In genomic region chr5:115163563-115163962, GRCm38 (mm10) we compare ENCODE assay signal across 8 mouse cellular contexts. TPM values are rescaled to one million over a fixed set of nuclear protein-coding genes. Genes with fewer than 3 reads are reported as not detected.
DNase-seq lines count a peak whose midpoint lies in the region; ATAC-seq and TF ChIP-seq lines count a peak whose summit lies in the region.

No protein-coding gene starts in this region.

- peaks cover 28% of the 10 kb centered on the region for H3K4me1 ChIP-seq in midbrain, embryonic 10.5 days
- H3K4me1 ChIP-seq in midbrain, embryonic 15.5 days = peaks cover 16% of the 10 kb centered on the region
- H3K4me1 ChIP-seq in kidney, embryonic 14.5 days (ENCODE audit: control insufficient read depth, insufficient read depth, low read length) = peaks cover 38% of the 10 kb centered on the region
- peaks cover 29% of the 10 kb centered on the region for H3K4me1 ChIP-seq in liver, postnatal 0 days (ENCODE audit: insufficient read depth)

- no peak overlapping the region for H3K27ac ChIP-seq in midbrain, embryonic 10.5 days (replicated peaks)
- no peak overlapping the region for H3K27ac ChIP-seq in midbrain, embryonic 15.5 days
- no peak overlapping the region for H3K27ac ChIP-seq in kidney, embryonic 14.5 days (ENCODE audit: low read depth, low read length)
- H3K27ac ChIP-seq in liver, postnatal 0 days (ENCODE audit: low read depth) = no peak overlapping the region

- H3K27me3 ChIP-seq in midbrain, embryonic 10.5 days (ENCODE audit: low read depth, poor library complexity, severe bottlenecking) = no peaks in the 10 kb centered on the region
- H3K27me3 ChIP-seq in midbrain, embryonic 15.5 days (replicated peaks) = no peaks in the 10 kb centered on the region
- H3K27me3 ChIP-seq in kidney, embryonic 14.5 days (ENCODE audit: control insufficient read depth, insufficient read depth, low read length) = no peaks in the 10 kb centered on the region
- no peaks in the 10 kb centered on the region for H3K27me3 ChIP-seq in liver, postnatal 0 days (ENCODE audit: insufficient read depth, low read length)

- TF ChIP-seq CTCF in liver, postnatal 0 days (IDR thresholded peaks at IDR 0.05; ENCODE audit: low read depth) = peak; percentile 68

- ATAC-seq in midbrain, embryonic 15.5 days (replicated peaks) = no peak
- no peak for ATAC-seq in kidney, embryonic 14.5 days (ENCODE audit: low FRiP score, low TSS enrichment)
- ATAC-seq in liver, postnatal 0 days = no peak

- no peak for TF ChIP-seq EP300 in liver, postnatal 0 days (IDR thresholded peaks at IDR 0.05; ENCODE audit: low read depth)

- WGBS in midbrain, embryonic 10.5 days = 42% methylated on average over 8 of the region's 8 CpGs
- 36% methylated on average over 8 of the region's 8 CpGs for WGBS in midbrain, embryonic 15.5 days
- 42% methylated on average over 8 of the region's 8 CpGs for WGBS in kidney, embryonic 14.5 days
- WGBS in liver, postnatal 0 days (ENCODE audit: insufficient replicate concordance) = 48% methylated on average over 8 of the region's 8 CpGs

- H3K36me3 ChIP-seq in midbrain, embryonic 10.5 days = no peaks in the 10 kb centered on the region
- no peaks in the 10 kb centered on the region for H3K36me3 ChIP-seq in midbrain, embryonic 15.5 days (replicated peaks)
- H3K36me3 ChIP-seq in kidney, embryonic 14.5 days (ENCODE audit: control insufficient read depth, insufficient read depth, low read length) = no peaks in the 10 kb centered on the region
- H3K36me3 ChIP-seq in liver, postnatal 0 days (replicated peaks; ENCODE audit: insufficient read depth, low read length) = no peaks in the 10 kb centered on the region

- H3K9ac ChIP-seq in midbrain, embryonic 15.5 days = no peak overlapping the region
- no peak overlapping the region for H3K9ac ChIP-seq in kidney, embryonic 14.5 days (ENCODE audit: low read depth, low read length)
- no peak overlapping the region for H3K9ac ChIP-seq in liver, postnatal 0 days (replicated peaks)

- H3K4me2 ChIP-seq in midbrain, embryonic 15.5 days = no peak overlapping the region
- H3K4me2 ChIP-seq in kidney, embryonic 14.5 days (replicated peaks; ENCODE audit: low read depth, low read length) = peak overlapping the region; percentile 15; the same call in 1 of the 2 replicates
- H3K4me2 ChIP-seq in liver, postnatal 0 days (ENCODE audit: low read depth, low read length) = no peak overlapping the region

- H3K4me3 ChIP-seq in midbrain, embryonic 10.5 days = no peak overlapping the region
- H3K4me3 ChIP-seq in midbrain, embryonic 15.5 days = no peak overlapping the region
- H3K4me3 ChIP-seq in kidney, embryonic 14.5 days (ENCODE audit: low read length) = no peak overlapping the region
- H3K4me3 ChIP-seq in liver, postnatal 0 days (ENCODE audit: low read depth, low read length) = no peak overlapping the region

- peak; percentile 49 for DNase-seq in midbrain, embryonic 10.5 days (ENCODE audit: low spot score)
- peak; percentile 67 for DNase-seq in adrenal gland, postnatal 25 days
- DNase-seq in frontal cortex, adult 2 months (ENCODE audit: extremely low spot score in 1 of 2, low spot score in 1 of 2) = peak; percentile 43 to 77
- peak; percentile 65 for DNase-seq in liver, postnatal 0 days
- DNase-seq in right cerebral cortex, postnatal 25 days = peak; percentile 54
- DNase-seq in adipocyte (ENCODE audit: low spot score) = no peak

- H3K9me3 ChIP-seq in midbrain, embryonic 10.5 days (replicated peaks) = no peaks in the 10 kb centered on the region
- no peaks in the 10 kb centered on the region for H3K9me3 ChIP-seq in midbrain, embryonic 15.5 days
- H3K9me3 ChIP-seq in kidney, embryonic 14.5 days (ENCODE audit: control insufficient read depth, low read length) = no peaks in the 10 kb centered on the region
- H3K9me3 ChIP-seq in liver, postnatal 0 days (ENCODE audit: low read length) = no peaks in the 10 kb centered on the region

RNA-seq across cellular contexts. Expression of gene Mlec, which starts 5.6 kb away (rescaled TPM):
- 56.5 and 69.5 TPM in 2 replicates for polyA plus RNA-seq in midbrain, embryonic 10.5 days (2016; fragmentation: Nextera tagmentation; extraction: Ambion mirVana)
- 28.9 and 29.8 TPM in 2 replicates for polyA plus RNA-seq in midbrain, embryonic 15.5 days (2015; fragmentation: Nextera tagmentation; extraction: Ambion mirVana)
- 139 and 194 TPM in 2 replicates for total RNA-seq in adrenal gland, postnatal 25 days (2021)
- polyA plus RNA-seq in frontal cortex, adult 2 months (2012; rRNA removed) = 66.5 and 67.1 TPM in 2 replicates
- 57.8 and 75.5 TPM in 2 replicates for polyA plus RNA-seq in kidney, embryonic 14.5 days (2014; fragmentation: Nextera tagmentation; extraction: Ambion mirVana)
- 8.2 and 10.1 TPM in 2 replicates for polyA plus RNA-seq in liver, postnatal 0 days (2015; fragmentation: Nextera tagmentation; extraction: Ambion mirVana)

RNA-seq across cellular contexts. Expression of gene Unc119b, which starts 28.8 kb away (rescaled TPM):
- polyA plus RNA-seq in midbrain, embryonic 10.5 days (2016; fragmentation: Nextera tagmentation; extraction: Ambion mirVana) = 66.7 and 68.7 TPM in 2 replicates
- 35.1 and 38.2 TPM in 2 replicates for polyA plus RNA-seq in midbrain, embryonic 15.5 days (2015; fragmentation: Nextera tagmentation; extraction: Ambion mirVana)
- total RNA-seq in adrenal gland, postnatal 25 days (2021) = 36.2 and 41.3 TPM in 2 replicates
- polyA plus RNA-seq in frontal cortex, adult 2 months (2012; rRNA removed) = 27.9 and 28.9 TPM in 2 replicates
- 26.3 and 50.3 TPM in 2 replicates for polyA plus RNA-seq in kidney, embryonic 14.5 days (2014; fragmentation: Nextera tagmentation; extraction: Ambion mirVana)
- polyA plus RNA-seq in liver, postnatal 0 days (2015; fragmentation: Nextera tagmentation; extraction: Ambion mirVana) = 6.9 and 8.0 TPM in 2 replicates

RNA-seq across cellular contexts. Expression of gene Cabp1, which starts 30.6 kb away (rescaled TPM):
- polyA plus RNA-seq in midbrain, embryonic 10.5 days (2016; fragmentation: Nextera tagmentation; extraction: Ambion mirVana) = 1.2 and 1.3 TPM in 2 replicates
- polyA plus RNA-seq in midbrain, embryonic 15.5 days (2015; fragmentation: Nextera tagmentation; extraction: Ambion mirVana) = 5.2 and 6.0 TPM in 2 replicates
- 36.4 and 44.4 TPM in 2 replicates for total RNA-seq in adrenal gland, postnatal 25 days (2021)
- 291 and 354 TPM in 2 replicates for polyA plus RNA-seq in frontal cortex, adult 2 months (2012; rRNA removed)
- 2.0 and 2.4 TPM in 2 replicates for polyA plus RNA-seq in kidney, embryonic 14.5 days (2014; fragmentation: Nextera tagmentation; extraction: Ambion mirVana)
- not detected in 2 replicates for polyA plus RNA-seq in liver, postnatal 0 days (2015; fragmentation: Nextera tagmentation; extraction: Ambion mirVana)

RNA-seq across cellular contexts. Expression of gene Acads, which starts 44.4 kb away (rescaled TPM):
- polyA plus RNA-seq in midbrain, embryonic 10.5 days (2016; fragmentation: Nextera tagmentation; extraction: Ambion mirVana) = 60.0 and 65.2 TPM in 2 replicates
- 16.0 and 19.4 TPM in 2 replicates for polyA plus RNA-seq in midbrain, embryonic 15.5 days (2015; fragmentation: Nextera tagmentation; extraction: Ambion mirVana)
- total RNA-seq in adrenal gland, postnatal 25 days (2021) = 181 and 197 TPM in 2 replicates
- 13.1 and 14.9 TPM in 2 replicates for polyA plus RNA-seq in frontal cortex, adult 2 months (2012; rRNA removed)
- 54.2 and 68.5 TPM in 2 replicates for polyA plus RNA-seq in kidney, embryonic 14.5 days (2014; fragmentation: Nextera tagmentation; extraction: Ambion mirVana)
- 87.9 and 93.4 TPM in 2 replicates for polyA plus RNA-seq in liver, postnatal 0 days (2015; fragmentation: Nextera tagmentation; extraction: Ambion mirVana)

Comparison
In these comparisons a context has a peak if more than half of its experiments do, and no peak if none do; other contexts are left out.
1. RNA of gene Cabp1, which starts 30.6 kb away (polyA plus RNA-seq): 291 to 354 TPM in frontal cortex, adult 2 months; 5.2 to 6.0 TPM in midbrain, embryonic 15.5 days, 2.0 to 2.4 TPM in kidney, embryonic 14.5 days, 1.2 to 1.3 TPM in midbrain, embryonic 10.5 days and not detected in liver, postnatal 0 days; every median in the first group is over 10 times any median in the second.